In genomic region chr9:83805977-83806815, GRCm38 (mm10) we compare ENCODE assay signal across 8 mouse cellular contexts. TPM values are rescaled to one million over a fixed set of nuclear protein-coding genes. Genes with fewer than 3 reads are reported as not detected.
A peak's percentile ranks its signal among the peaks of the same experiment; 100 is the strongest.
DNase-seq lines count a peak whose midpoint lies in the region; ATAC-seq and TF ChIP-seq lines count a peak whose summit lies in the region.

TSS of gene Elovl4 (minus strand) at chr9:83806277.

- DNase-seq in B cell, adult 2 months: peak; percentile 51 to 59
- DNase-seq in adrenal gland, postnatal 4 days (ENCODE audit: low spot score in 2 of 2): peak; percentile 8 to 11
- DNase-seq in limb, embryonic 14.5 days (ENCODE audit: low spot score): peak; percentile 78
- peak; percentile 4 to 21 for DNase-seq in spleen, postnatal 36 days (ENCODE audit: low spot score in 2 of 2)

- peak within 1 kb of the TSS; percentile 53 for H3K4me3 ChIP-seq in embryonic fibroblast, embryonic 13.5 days (ENCODE audit: insufficient read depth, low read length)
- H3K4me3 ChIP-seq in heart, embryonic 11.5 days (ENCODE audit: low read depth, low read length): peak within 1 kb of the TSS; percentile 60
- H3K4me3 ChIP-seq in kidney, embryonic 15.5 days (replicated peaks): peak within 1 kb of the TSS; percentile 59
- peak within 1 kb of the TSS; percentile 65 for H3K4me3 ChIP-seq in limb, embryonic 14.5 days (replicated peaks; ENCODE audit: low read length)
- peak within 1 kb of the TSS; percentile 54 for H3K4me3 ChIP-seq in midbrain, embryonic 15.5 days

- peak; percentile 66 for TF ChIP-seq POLR2A in embryonic fibroblast, embryonic 13.5 days (IDR thresholded peaks at IDR 0.05; ENCODE audit: low read depth, low read length)
- TF ChIP-seq POLR2A in limb, embryonic 14.5 days (IDR thresholded peaks at IDR 0.05; ENCODE audit: borderline replicate concordance, extremely low read depth, insufficient read depth, insufficient read length): peak; percentile 56; the same call in 1 of the 2 replicates

- H3K9me3 ChIP-seq in heart, embryonic 11.5 days (replicated peaks; ENCODE audit: control insufficient read depth, low read length): no peaks in the 10 kb centered on the region
- H3K9me3 ChIP-seq in kidney, embryonic 15.5 days (replicated peaks): no peaks in the 10 kb centered on the region
- no peaks in the 10 kb centered on the region for H3K9me3 ChIP-seq in limb, embryonic 14.5 days (ENCODE audit: control insufficient read depth, low read length)
- H3K9me3 ChIP-seq in midbrain, embryonic 15.5 days: no peaks in the 10 kb centered on the region

- WGBS in heart, embryonic 11.5 days (ENCODE audit: insufficient replicate concordance): 3% methylated on average over 65 of the region's 71 CpGs
- 2% methylated on average over 61 of the region's 71 CpGs for WGBS in kidney, embryonic 15.5 days
- WGBS in limb, embryonic 14.5 days: 2% methylated on average over 41 of the region's 71 CpGs
- 2% methylated on average over 62 of the region's 71 CpGs for WGBS in midbrain, embryonic 15.5 days

- ATAC-seq in heart, embryonic 11.5 days (replicated peaks; ENCODE audit: insufficient number of reproducible peaks, low FRiP score, low TSS enrichment): peak; percentile 68
- ATAC-seq in kidney, embryonic 15.5 days (replicated peaks; ENCODE audit: low FRiP score): peak; percentile 87
- ATAC-seq in limb, embryonic 14.5 days (ENCODE audit: low FRiP score, low read depth): peak; percentile 87
- ATAC-seq in midbrain, embryonic 15.5 days (replicated peaks): peak; percentile 95

- H3K27me3 ChIP-seq in heart, embryonic 11.5 days (ENCODE audit: control insufficient read depth, insufficient read depth, low read length): peaks cover 32% of the 10 kb centered on the region
- H3K27me3 ChIP-seq in kidney, embryonic 15.5 days: peaks cover 35% of the 10 kb centered on the region
- H3K27me3 ChIP-seq in limb, embryonic 14.5 days (ENCODE audit: control insufficient read depth, insufficient read depth, low read length): no peaks in the 10 kb centered on the region
- H3K27me3 ChIP-seq in midbrain, embryonic 15.5 days (replicated peaks): no peaks in the 10 kb centered on the region

- H3K9ac ChIP-seq in heart, embryonic 11.5 days (ENCODE audit: low read depth, low read length): peak within 1 kb of the TSS; percentile 66
- H3K9ac ChIP-seq in kidney, embryonic 15.5 days: peak within 1 kb of the TSS; percentile 51
- peak within 1 kb of the TSS; percentile 66 for H3K9ac ChIP-seq in limb, embryonic 14.5 days (ENCODE audit: low read depth, low read length, severe bottlenecking)
- peak within 1 kb of the TSS; percentile 65 for H3K9ac ChIP-seq in midbrain, embryonic 15.5 days

- no peak for TF ChIP-seq CTCF in embryonic fibroblast, embryonic 13.5 days (IDR thresholded peaks at IDR 0.05; ENCODE audit: borderline replicate concordance, insufficient read depth, low read length)

- peak within 1 kb of the TSS; percentile 99 for H3K4me2 ChIP-seq in heart, embryonic 11.5 days
- peak within 1 kb of the TSS; percentile 95 for H3K4me2 ChIP-seq in kidney, embryonic 15.5 days
- peak within 1 kb of the TSS; percentile 90 for H3K4me2 ChIP-seq in limb, embryonic 14.5 days (replicated peaks; ENCODE audit: low read depth, low read length, severe bottlenecking)
- peak within 1 kb of the TSS; percentile 58 for H3K4me2 ChIP-seq in midbrain, embryonic 15.5 days

- no peaks in the 10 kb centered on the region for H3K4me1 ChIP-seq in embryonic fibroblast, embryonic 13.5 days (ENCODE audit: control insufficient read depth, insufficient read depth, low read length)
- H3K4me1 ChIP-seq in heart, embryonic 11.5 days (ENCODE audit: control insufficient read depth, insufficient read depth, low read length): no peaks in the 10 kb centered on the region; the same call in 1 of the 2 replicates
- peaks cover 20% of the 10 kb centered on the region for H3K4me1 ChIP-seq in kidney, embryonic 15.5 days
- H3K4me1 ChIP-seq in limb, embryonic 14.5 days (ENCODE audit: control insufficient read depth, insufficient read depth, low read length): no peaks in the 10 kb centered on the region
- H3K4me1 ChIP-seq in midbrain, embryonic 15.5 days: peaks cover 36% of the 10 kb centered on the region

- no peaks in the 10 kb centered on the region for H3K36me3 ChIP-seq in heart, embryonic 11.5 days (ENCODE audit: control insufficient read depth, insufficient read depth, low read length)
- H3K36me3 ChIP-seq in kidney, embryonic 15.5 days: no peaks in the 10 kb centered on the region
- no peaks in the 10 kb centered on the region for H3K36me3 ChIP-seq in limb, embryonic 14.5 days (ENCODE audit: control insufficient read depth, insufficient read depth, low read length)
- no peaks in the 10 kb centered on the region for H3K36me3 ChIP-seq in midbrain, embryonic 15.5 days (replicated peaks)

- no peak within 1 kb of the TSS for H3K27ac ChIP-seq in embryonic fibroblast, embryonic 13.5 days (ENCODE audit: insufficient read depth, low read length)
- no peak within 1 kb of the TSS for H3K27ac ChIP-seq in heart, embryonic 11.5 days (ENCODE audit: low read depth, low read length)
- no peak within 1 kb of the TSS for H3K27ac ChIP-seq in kidney, embryonic 15.5 days
- no peak within 1 kb of the TSS; the same call in 1 of the 2 replicates for H3K27ac ChIP-seq in limb, embryonic 14.5 days (replicated peaks; ENCODE audit: low read depth, low read length)
- H3K27ac ChIP-seq in midbrain, embryonic 15.5 days: peak within 1 kb of the TSS; percentile 85

RNA-seq across cellular contexts. Expression of gene Elovl4, which starts in this region (rescaled TPM):
- 1 to 10 TPM; 4.4 to 4.8 TPM for total RNA-seq in adrenal gland, postnatal 4 days (2021)
- polyA plus RNA-seq in embryonic fibroblast, embryonic 13.5 days (2011; ENCODE audit: insufficient read length, low read depth, missing spikeins): 3.7 and 6.1 TPM in 2 replicates
- polyA plus RNA-seq in heart, embryonic 11.5 days (2014; fragmentation: Nextera tagmentation; extraction: Ambion mirVana): 3.5 and 3.6 TPM in 2 replicates
- polyA plus RNA-seq in kidney, embryonic 15.5 days (2015; fragmentation: Nextera tagmentation; extraction: Ambion mirVana): 8.6 and 9.8 TPM in 2 replicates
- polyA plus RNA-seq in limb, embryonic 14.5 days (2012; rRNA removed): 15.7 and 16.2 TPM in 2 replicates
- polyA plus RNA-seq in limb, embryonic 14.5 days (2014; fragmentation: Nextera tagmentation; extraction: Ambion mirVana): 54.3 and 71.6 TPM in 2 replicates
- 95.0 and 103 TPM in 2 replicates for polyA plus RNA-seq in midbrain, embryonic 15.5 days (2015; fragmentation: Nextera tagmentation; extraction: Ambion mirVana)

Comparison
In these comparisons a context has a peak if more than half of its experiments do, and no peak if none do; other contexts are left out.
1. DNase-seq: peak in every context shown above with its lines; median percentile 78 in limb, embryonic 14.5 days; 55 in B cell, adult 2 months; 12 in spleen, postnatal 36 days; 10 in adrenal gland, postnatal 4 days.